Mouse (Mus musculus) neural tube, embryonic 14.5 days (tissue): ENCODE data around the gene Tgfbrap1. TPM values are rescaled to one million over a fixed set of nuclear protein-coding genes. Genes with fewer than 3 reads are reported as not detected.

Experiments used
- ATAC-seq: fragments of 200-750 bp; cut with Nextera tagmentation; 2 replicates; pipeline ENCODE4 v1.8.0; 2017; ENCODE audit warnings: low read depth, mild to moderate bottlenecking, moderate TSS enrichment, moderate library complexity
- H3K27ac ChIP-seq: fragments of 300-500 bp; sonication (generic); 2 replicates; pipeline ENCODE4 v1.5.1; 2014; ENCODE audit warnings: low read depth, mild to moderate bottlenecking, control low read depth, low read length, moderate library complexity, mixed read lengths
- H3K27me3 ChIP-seq: fragments of 300-500 bp; sonication (generic); 2 replicates; pipeline ENCODE4 v1.6.1; 2014; ENCODE audit warnings: low read length; ENCODE audit not compliant: control insufficient read depth, insufficient read depth
- H3K36me3 ChIP-seq: fragments of 300-500 bp; sonication (generic); 2 replicates; pipeline ENCODE4 v1.6.1; 2014; ENCODE audit warnings: low read length, mixed read lengths; ENCODE audit not compliant: control insufficient read depth, insufficient read depth
- H3K4me1 ChIP-seq: fragments of 300-500 bp; sonication (generic); 2 replicates; pipeline ENCODE4 v1.6.1; 2014; ENCODE audit warnings: low read length; ENCODE audit not compliant: control insufficient read depth, insufficient read depth
- H3K4me2 ChIP-seq: fragments of 300-500 bp; sonication (generic); 2 replicates; pipeline ENCODE4 v1.6.1; 2014; ENCODE audit warnings: mild to moderate bottlenecking, low read depth, low read length, control low read depth
- H3K4me3 ChIP-seq: fragments of 300-500 bp; sonication (generic); 2 replicates; pipeline ENCODE4 v1.5.1; 2014; ENCODE audit warnings: low read depth, low read length, control low read depth, mixed read lengths
- H3K9ac ChIP-seq: fragments of 300-500 bp; sonication (generic); replicated peaks from 2 replicates; pipeline ENCODE4 v1.6.1; 2014; ENCODE audit warnings: low read depth, mild to moderate bottlenecking, control low read depth, low read length, mixed read lengths
- H3K9me3 ChIP-seq: fragments of 300-500 bp; sonication (generic); 2 replicates; pipeline ENCODE4 v1.6.1; 2016; ENCODE audit warnings: low read length; ENCODE audit not compliant: control insufficient read depth
- WGBS: fragments of 180-500 bp; shearing (Covaris S2); extraction: QIAGEN DNeasy Blood & Tissue Kit; methylation state at CpG from one replicate; pipeline ENCODE4 v1.1.7; 2014; 5-methylcytosine and 5-hydroxymethylcytosine counted together
- polyA plus RNA-seq: library from polyadenylated mRNA; unstranded; fragments of >200 nt; fragmentation: Nextera tagmentation; extraction: Ambion mirVana; gene quantifications from 2 replicates; pipeline ENCODE4 v1.2.1, GENCODE M21; 2014

The Tgfbrap1 gene
- polyA plus RNA-seq, 1 experiment from 2014 or later: 22.3 TPM

- H3K4me3 ChIP-seq: no peak overlapping the region
- peaks cover 3% of the 10 kb centered on the region; the same call in 1 of the 2 replicates for H3K36me3 ChIP-seq
- H3K27ac ChIP-seq: no peak overlapping the region
- 83% methylated on average over 4 of the region's 4 CpGs for WGBS
- no peak for ATAC-seq
- no peak overlapping the region for H3K4me2 ChIP-seq
- H3K4me1 ChIP-seq: no peaks in the 10 kb centered on the region
- no peaks in the 10 kb centered on the region for H3K9me3 ChIP-seq
- H3K9ac ChIP-seq: no peak overlapping the region
- H3K27me3 ChIP-seq: no peaks in the 10 kb centered on the region
Measured at GRCm38 (mm10) chr1:43124726-43125125, 26.3 kb upstream of the Tgfbrap1 start.

GRCm38 (mm10) chr1:43122616-43123015, 24.2 kb upstream of the Tgfbrap1 start:
- ATAC-seq: no peak
- H3K4me1 ChIP-seq: no peaks in the 10 kb centered on the region
- H3K9me3 ChIP-seq: no peaks in the 10 kb centered on the region
- H3K9ac ChIP-seq: no peak overlapping the region
- no peak overlapping the region for H3K4me2 ChIP-seq
- H3K27ac ChIP-seq: no peak overlapping the region
- no peaks in the 10 kb centered on the region for H3K27me3 ChIP-seq
- WGBS: 95% methylated on average over 2 of the region's 2 CpGs
- H3K36me3 ChIP-seq: peaks cover 3% of the 10 kb centered on the region; the same call in 1 of the 2 replicates
- no peak overlapping the region for H3K4me3 ChIP-seq

- no peak overlapping the region for H3K27ac ChIP-seq
- H3K4me3 ChIP-seq: no peak overlapping the region
- no peak overlapping the region for H3K9ac ChIP-seq
- H3K9me3 ChIP-seq: no peaks in the 10 kb centered on the region
- H3K4me2 ChIP-seq: no peak overlapping the region
- 97% methylated on average over 5 of the region's 5 CpGs for WGBS
- no peaks in the 10 kb centered on the region for H3K4me1 ChIP-seq
- no peaks in the 10 kb centered on the region for H3K27me3 ChIP-seq
- peaks cover 3% of the 10 kb centered on the region; the same call in 1 of the 2 replicates for H3K36me3 ChIP-seq
- no peak for ATAC-seq
Measured at GRCm38 (mm10) chr1:43120950-43121349, 22.5 kb upstream of the Tgfbrap1 start.

- Histone ChIP-seq H3K27me3 (no peaks in the 10 kb centered on the region), H3K9ac (no peak overlapping the region), H3K4me2 (no peak overlapping the region), H3K9me3 (no peaks in the 10 kb centered on the region), H3K36me3 (0 out of 2 replicates have a peak, but pooled peaks cover 12% of the 10 kb centered on the region), H3K27ac (no peak overlapping the region), H3K4me3 (no peak overlapping the region), H3K4me1 (no peaks in the 10 kb centered on the region)
- 97% methylated on average over 8 of the region's 8 CpGs for WGBS
- no peak for ATAC-seq
Measured at GRCm38 (mm10) chr1:43117435-43117834, 19.0 kb upstream of the Tgfbrap1 start.

GRCm38 (mm10) chr1:43112882-43113281, 14.4 kb upstream of the Tgfbrap1 start:
- no peaks in the 10 kb centered on the region for H3K9me3 ChIP-seq
- 89% methylated on average over 2 of the region's 2 CpGs for whole genome bisulfite sequencing
- ATAC-seq: peak; percentile 24; the same call in 1 of the 2 replicates

GRCm38 (mm10) chr1:43110556-43110955, 12.1 kb upstream of the Tgfbrap1 start:
- Histone ChIP-seq H3K36me3 (peaks cover 35% of the 10 kb centered on the region; the same call in 1 of the 2 replicates), H3K4me1 (no peaks in the 10 kb centered on the region), H3K4me2 (no peak overlapping the region), H3K9me3 (no peaks in the 10 kb centered on the region), H3K4me3 (no peak overlapping the region), H3K27ac (no peak overlapping the region), H3K9ac (no peak overlapping the region), H3K27me3 (no peaks in the 10 kb centered on the region)
- WGBS: 52% methylated on average over 4 of the region's 4 CpGs
- no peak for ATAC-seq

More at GRCm38 (mm10) chr1:43112882-43113281, 14.4 kb upstream of the Tgfbrap1 start:
- Histone ChIP-seq H3K27me3 (no peaks in the 10 kb centered on the region), H3K4me3 (no peak overlapping the region), H3K27ac (no peak overlapping the region), H3K9ac (no peak overlapping the region), H3K4me2 (no peak overlapping the region), H3K4me1 (no peaks in the 10 kb centered on the region), H3K36me3 (peaks cover 29% of the 10 kb centered on the region; the same call in 1 of the 2 replicates)

GRCm38 (mm10) chr1:43108729-43109128, 10.3 kb upstream of the Tgfbrap1 start:
- no peak overlapping the region for H3K4me2 ChIP-seq
- no peak overlapping the region for H3K27ac ChIP-seq

GRCm38 (mm10) chr1:43094206-43094605, 4.2 kb downstream of the Tgfbrap1 start:
- Histone ChIP-seq H3K27me3 (no peaks in the 10 kb centered on the region), H3K4me3 (no peak overlapping the region), H3K9ac (no peak overlapping the region), H3K27ac (no peak overlapping the region), H3K4me1 (peaks cover 21% of the 10 kb centered on the region), H3K4me2 (no peak overlapping the region), H3K36me3 (no peaks in the 10 kb centered on the region), H3K9me3 (no peaks in the 10 kb centered on the region)
- no peak for ATAC-seq
- 82% methylated on average over 2 of the region's 2 CpGs for WGBS

More at GRCm38 (mm10) chr1:43108729-43109128, 10.3 kb upstream of the Tgfbrap1 start:
- WGBS: 91% methylated on average over 2 of the region's 2 CpGs
- Histone ChIP-seq H3K4me1 (no peaks in the 10 kb centered on the region), H3K4me3 (no peak overlapping the region), H3K9ac (no peak overlapping the region), H3K27me3 (no peaks in the 10 kb centered on the region), H3K9me3 (no peaks in the 10 kb centered on the region), H3K36me3 (peaks cover 23% of the 10 kb centered on the region; the same call in 1 of the 2 replicates)
- ATAC-seq: no peak

GRCm38 (mm10) chr1:43092056-43093015, 6.1 kb downstream of the Tgfbrap1 start:
- no peaks in the 10 kb centered on the region for H3K36me3 ChIP-seq
- peaks cover 18% of the 10 kb centered on the region for H3K4me1 ChIP-seq
- no peaks in the 10 kb centered on the region for H3K9me3 ChIP-seq
- H3K27me3 ChIP-seq: no peaks in the 10 kb centered on the region
- ATAC-seq: peak; percentile 87
- peak overlapping the region; percentile 77 for H3K4me3 ChIP-seq
- H3K4me2 ChIP-seq: peak overlapping the region; percentile 79
- H3K27ac ChIP-seq: peak overlapping the region; percentile 88
- 0% methylated on average over 84 of the region's 102 CpGs for WGBS
- H3K9ac ChIP-seq: peak overlapping the region; percentile 94
